Mouse (Mus musculus): ENCODE measurements around the gene Ctla4.
A peak's percentile ranks its signal among the peaks of the same experiment; 100 is the strongest.

GRCm38 (mm10) chr1:60868333-60869277 is 18.2 kb upstream of the Ctla4 start:
- no peak for TF ChIP-seq ZNF384 (IDR thresholded peaks at IDR 0.05; ENCODE audit: low read depth, low read length)
- peak; percentile 52; the same call in 1 of the 2 replicates for TF ChIP-seq ZC3H11A (IDR thresholded peaks at IDR 0.05; ENCODE audit: borderline replicate concordance, low read depth, low read length)
- no peak for TF ChIP-seq CHD2 (IDR thresholded peaks at IDR 0.05; ENCODE audit: low read depth, low read length)

Data from ES-E14 (cell line).